Mouse (Mus musculus) lung, embryonic 14.5 days (tissue): ENCODE data around the gene Kcnk2. TPM values are rescaled to one million over a fixed set of nuclear protein-coding genes. Genes with fewer than 3 reads are reported as not detected.

Source experiments
- ATAC-seq: fragments of 200-750 bp; cut with Nextera tagmentation; 2 replicates; pipeline ENCODE4 v1.8.0; 2017; ENCODE audit warnings: mild to moderate bottlenecking, moderate TSS enrichment, moderate library complexity; ENCODE audit not compliant: insufficient read depth
- DNase-seq: peaks from one replicate; pipeline ENCODE4 v3.0.0-alpha.2; 2015
- H3K27ac ChIP-seq: fragments of 300-500 bp; sonication (generic); 2 replicates; pipeline ENCODE4 v1.5.1; 2014; ENCODE audit warnings: low read depth, mild to moderate bottlenecking, moderate library complexity
- H3K27me3 ChIP-seq: fragments of 300-500 bp; sonication (generic); 2 replicates; pipeline ENCODE4 v1.6.1; 2014; ENCODE audit warnings: low read length, control low read depth; ENCODE audit not compliant: insufficient read depth
- H3K36me3 ChIP-seq: fragments of 300-500 bp; sonication (generic); 2 replicates; pipeline ENCODE4 v1.6.1; 2014; ENCODE audit warnings: control low read depth; ENCODE audit not compliant: insufficient read depth
- H3K4me1 ChIP-seq: fragments of 300-500 bp; sonication (generic); 2 replicates; pipeline ENCODE4 v1.6.1; 2014; ENCODE audit warnings: antibody characterized with exemption, control low read depth; ENCODE audit not compliant: insufficient read depth
- H3K4me2 ChIP-seq: fragments of 300-500 bp; sonication (generic); 2 replicates; pipeline ENCODE4 v1.6.1; 2014; ENCODE audit warnings: mild to moderate bottlenecking
- H3K4me3 ChIP-seq: fragments of 300-500 bp; sonication (generic); 2 replicates; pipeline ENCODE4 v1.5.1; 2014; ENCODE audit warnings: low read depth, low read length
- H3K9ac ChIP-seq: fragments of 300-500 bp; sonication (generic); 2 replicates; pipeline ENCODE4 v1.6.1; 2014
- H3K9me3 ChIP-seq: fragments of 300-500 bp; sonication (generic); 2 replicates; pipeline ENCODE4 v1.6.1; 2016; ENCODE audit warnings: low read depth, low read length, control low read depth
- CTCF ChIP-seq: IDR thresholded peaks from 2 replicates; pipeline ENCODE4 v1.5.1; 2016; ENCODE audit warnings: antibody characterized with exemption, low read depth
- WGBS: fragments of 180-500 bp; shearing (Covaris S2); extraction: QIAGEN DNeasy Blood & Tissue Kit; methylation state at CpG from one replicate; pipeline ENCODE4 v1.1.7; 2014; 5-methylcytosine and 5-hydroxymethylcytosine counted together
- polyA plus RNA-seq: library from polyadenylated mRNA; unstranded; fragments of >200 nt; fragmentation: Nextera tagmentation; extraction: Ambion mirVana; gene quantifications from 2 replicates; pipeline ENCODE4 v1.2.1, GENCODE M21; 2014

Gene Kcnk2
- 8.3 and 8.9 TPM in 2 replicates for polyA plus RNA-seq

DNA sequence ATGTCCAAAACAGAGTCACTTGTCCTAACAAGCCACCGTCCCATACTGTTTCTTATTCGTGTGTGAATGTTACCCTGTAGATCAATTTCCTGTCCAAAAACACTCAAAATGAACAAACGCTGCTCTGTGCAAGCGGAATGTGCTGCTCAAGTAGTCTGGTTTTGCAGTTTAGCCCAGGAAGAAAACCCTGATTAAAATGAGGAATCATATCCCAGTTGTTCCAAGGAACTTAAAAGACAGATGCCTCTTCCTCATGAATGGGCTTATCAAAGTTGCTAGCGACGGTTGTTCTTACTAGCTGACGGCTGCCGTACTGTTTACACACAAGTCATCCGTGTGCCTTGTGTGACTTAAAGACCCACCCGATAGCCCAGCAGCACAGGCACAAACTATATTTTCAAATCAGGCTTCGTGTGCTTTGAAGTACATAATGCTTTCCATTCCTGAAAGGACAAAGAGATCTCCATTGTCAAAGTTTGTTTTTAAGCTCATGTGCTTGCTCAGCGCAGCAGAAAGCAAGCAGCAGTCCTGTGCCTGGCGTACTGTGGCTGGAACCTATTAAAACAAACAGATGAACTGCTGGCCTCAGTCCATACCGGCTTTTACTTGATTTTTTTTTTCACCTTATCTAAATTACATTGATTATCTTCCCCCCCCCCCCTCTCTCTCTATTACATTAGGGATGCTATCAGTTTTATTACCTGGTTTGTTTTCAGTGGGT, at the start of gene Kcnk2:
Gene Kcnk2 (minus strand): TSS at position 51 of the 721 bp plus-strand sequence.
- H3K36me3 ChIP-seq: no peaks in the 10 kb centered on the region
- H3K27me3 ChIP-seq: no peaks in the 10 kb centered on the region
- 6% methylated on average over 14 of the region's 14 CpGs for WGBS
- H3K4me1 ChIP-seq: 0 out of 2 replicates have a peak, but pooled peaks cover 10% of the 10 kb centered on the region
- no peak for TF ChIP-seq CTCF
- 0 out of 2 replicates have a peak within 1 kb of the TSS, but pooled peaks have one; percentile 9 for H3K27ac ChIP-seq
- DNase-seq: peak; percentile 60
- H3K4me3 ChIP-seq: peak within 1 kb of the TSS; percentile 8; the same call in 1 of the 2 replicates
- H3K4me2 ChIP-seq: peak within 1 kb of the TSS; percentile 53
- H3K9ac ChIP-seq: peak within 1 kb of the TSS; percentile 34; the same call in 1 of the 2 replicates
- no peaks in the 10 kb centered on the region for H3K9me3 ChIP-seq
- peak; percentile 64; the same call in 1 of the 2 replicates for ATAC-seq

DNA sequence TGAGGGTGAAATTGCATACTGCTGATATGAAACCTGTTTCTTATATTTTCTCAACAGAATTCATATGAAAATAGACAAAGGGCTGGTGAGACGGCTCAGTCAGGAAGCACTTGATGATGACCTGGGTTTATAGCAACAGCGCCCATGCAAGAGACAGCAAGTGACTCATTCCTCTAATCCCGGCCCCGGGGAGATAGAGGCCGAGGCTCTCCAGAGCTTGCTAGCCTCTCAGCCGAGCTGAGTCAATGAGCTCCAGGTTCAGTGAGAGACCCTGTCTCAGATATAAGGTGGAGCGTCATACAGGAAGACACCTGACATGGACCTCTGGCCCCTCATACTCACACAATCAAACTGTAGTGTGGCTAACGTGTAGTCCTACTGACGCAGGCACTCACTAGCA, 38.7 kb upstream of the Kcnk2 start:
- no peaks in the 10 kb centered on the region for H3K9me3 ChIP-seq
- H3K4me1 ChIP-seq: no peaks in the 10 kb centered on the region
- no peak overlapping the region for H3K4me3 ChIP-seq
- H3K4me2 ChIP-seq: no peak overlapping the region
- no peak for TF ChIP-seq CTCF
- H3K27ac ChIP-seq: no peak overlapping the region
- H3K9ac ChIP-seq: no peak overlapping the region
- 81% methylated on average over 9 of the region's 9 CpGs for WGBS
- no peaks in the 10 kb centered on the region for H3K27me3 ChIP-seq
- DNase-seq (no peak), ATAC-seq (no peak)
- H3K36me3 ChIP-seq: no peaks in the 10 kb centered on the region

DNA sequence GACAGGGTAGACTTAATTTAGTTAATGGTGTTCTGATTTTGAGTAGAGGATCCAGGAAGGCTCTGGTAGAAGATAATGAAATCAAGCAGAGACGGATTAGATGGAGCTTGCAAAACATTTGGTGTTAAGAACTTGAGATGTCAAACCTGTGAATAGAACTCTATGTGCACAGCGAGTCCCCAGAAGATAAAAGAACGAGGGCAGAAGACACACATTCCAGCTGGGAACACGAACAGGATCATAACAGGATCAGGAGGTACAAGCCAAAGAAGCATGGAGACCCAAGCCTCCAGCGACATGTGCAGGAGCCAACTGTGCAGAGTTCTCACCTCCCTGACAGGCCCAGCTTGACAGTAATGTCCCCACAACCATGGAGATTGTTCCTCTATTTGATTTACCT, 35.1 kb upstream of the Kcnk2 start:
- DNase-seq (no peak), ATAC-seq (no peak)
- 54% methylated on average over 5 of the region's 5 CpGs for WGBS
- H3K4me1 ChIP-seq: no peaks in the 10 kb centered on the region
- no peak overlapping the region for H3K9ac ChIP-seq
- no peak for TF ChIP-seq CTCF
- no peaks in the 10 kb centered on the region for H3K9me3 ChIP-seq
- H3K27ac ChIP-seq: no peak overlapping the region
- no peak overlapping the region for H3K4me3 ChIP-seq
- no peaks in the 10 kb centered on the region for H3K36me3 ChIP-seq
- no peaks in the 10 kb centered on the region for H3K27me3 ChIP-seq
- no peak overlapping the region for H3K4me2 ChIP-seq

DNA sequence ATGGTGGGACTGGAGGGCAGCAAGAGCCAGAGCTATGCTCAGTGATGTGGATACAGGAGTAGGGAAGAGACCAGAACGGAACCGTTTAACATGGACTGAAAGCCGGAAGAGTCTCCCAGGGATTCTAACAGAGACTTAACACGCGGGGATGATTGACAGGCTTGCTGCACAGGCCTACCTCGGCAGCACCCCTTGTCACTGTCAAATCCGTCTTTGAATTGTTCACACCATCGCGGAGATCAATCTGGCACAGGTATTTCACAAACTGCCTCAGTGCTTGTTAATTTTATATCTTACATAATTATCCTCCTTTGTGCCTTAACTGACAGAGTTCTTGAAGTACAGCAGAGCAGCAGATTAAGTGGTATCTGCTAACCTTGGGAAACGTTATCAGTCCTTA, 33.4 kb upstream of the Kcnk2 start:
- TF ChIP-seq CTCF: no peak

DNA sequence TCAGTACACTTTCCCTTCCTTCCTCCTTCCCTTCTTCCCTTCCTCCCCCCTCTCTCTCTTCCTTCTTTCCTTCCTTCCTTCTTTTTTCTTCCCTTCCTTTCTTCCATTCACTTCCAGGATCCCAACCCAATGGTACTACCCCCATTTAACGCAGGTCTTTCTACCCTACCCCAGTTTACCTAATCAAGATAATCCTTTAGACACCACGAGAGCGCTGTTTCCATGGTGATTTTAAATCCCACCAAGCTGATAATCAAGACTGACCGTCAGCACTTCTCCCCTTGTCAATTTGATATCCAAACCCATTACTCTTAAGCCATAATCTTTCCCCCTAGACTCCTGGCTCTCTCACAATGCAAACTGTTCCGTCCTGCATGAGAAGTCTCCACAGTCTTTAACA, 29.4 kb upstream of the Kcnk2 start:
- Histone ChIP-seq H3K27ac (no peak overlapping the region), H3K4me1 (no peaks in the 10 kb centered on the region; the same call in 1 of the 2 replicates), H3K4me2 (no peak overlapping the region), H3K4me3 (no peak overlapping the region), H3K9ac (no peak overlapping the region), H3K9me3 (no peaks in the 10 kb centered on the region), H3K36me3 (no peaks in the 10 kb centered on the region), H3K27me3 (no peaks in the 10 kb centered on the region)
- 39% methylated on average over 5 of the region's 5 CpGs for WGBS
- TF ChIP-seq CTCF: no peak
- DNase-seq (no peak), ATAC-seq (no peak)

More for the DNA sequence above, 33.4 kb upstream of the Kcnk2 start:
- Histone ChIP-seq H3K27ac (no peak overlapping the region), H3K9ac (no peak overlapping the region), H3K4me1 (no peaks in the 10 kb centered on the region), H3K36me3 (no peaks in the 10 kb centered on the region), H3K9me3 (no peaks in the 10 kb centered on the region), H3K4me3 (no peak overlapping the region), H3K4me2 (no peak overlapping the region), H3K27me3 (no peaks in the 10 kb centered on the region)
- no peak for ATAC-seq
- no peak for DNase-seq
- WGBS: 75% methylated on average over 10 of the region's 10 CpGs

DNA sequence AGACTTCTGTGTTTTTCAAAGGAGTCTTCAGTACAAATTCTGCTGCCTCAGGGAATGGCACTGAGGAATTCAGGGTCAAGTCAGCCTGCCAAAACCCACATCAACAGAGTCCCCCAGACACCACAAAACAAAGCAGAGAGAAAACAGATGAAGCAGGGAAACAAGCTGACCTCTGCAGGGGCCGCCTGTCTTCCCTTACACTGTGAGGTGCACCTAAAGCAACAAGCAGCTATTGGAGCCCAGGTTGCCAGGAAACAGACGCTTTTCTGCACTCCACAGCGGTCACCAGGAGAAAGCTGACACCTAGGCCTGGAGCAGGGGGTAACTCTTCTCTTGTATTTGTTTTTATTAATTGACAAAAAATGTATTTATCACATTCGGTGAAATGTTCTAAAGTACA, 28.5 kb upstream of the Kcnk2 start:
- Histone ChIP-seq H3K9ac (no peak overlapping the region), H3K9me3 (no peaks in the 10 kb centered on the region), H3K4me1 (no peaks in the 10 kb centered on the region; the same call in 1 of the 2 replicates), H3K27me3 (no peaks in the 10 kb centered on the region), H3K36me3 (no peaks in the 10 kb centered on the region), H3K27ac (no peak overlapping the region), H3K4me2 (no peak overlapping the region), H3K4me3 (no peak overlapping the region)
- DNase-seq: peak; percentile 21
- TF ChIP-seq CTCF: no peak
- ATAC-seq: peak; percentile 56; the same call in 1 of the 2 replicates
- 18% methylated on average over 4 of the region's 4 CpGs for WGBS

DNA sequence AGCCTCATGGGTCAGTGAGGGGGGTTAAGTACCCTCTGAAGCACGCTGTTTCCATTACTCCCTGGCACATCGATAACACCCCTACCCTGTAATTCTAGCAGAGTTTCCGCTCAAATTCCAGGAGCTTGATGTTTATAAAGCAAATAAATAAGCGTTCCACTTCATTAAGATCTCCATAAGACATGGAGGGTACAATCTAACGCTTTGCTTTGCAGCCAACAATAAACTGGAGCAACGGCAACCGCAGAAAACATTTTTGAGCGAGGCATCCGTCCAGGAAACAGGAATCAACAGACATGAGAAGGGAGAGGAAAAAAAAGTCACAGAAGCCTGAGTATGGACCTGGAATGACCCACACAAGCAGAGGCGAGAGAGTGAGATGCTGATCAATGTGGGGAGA, 27.5 kb upstream of the Kcnk2 start:
- no peaks in the 10 kb centered on the region for H3K9me3 ChIP-seq
- WGBS: 41% methylated on average over 10 of the region's 10 CpGs
- H3K9ac ChIP-seq: no peak overlapping the region
- H3K27me3 ChIP-seq: no peaks in the 10 kb centered on the region
- H3K4me2 ChIP-seq: no peak overlapping the region
- peak; percentile 61 for DNase-seq
- H3K4me3 ChIP-seq: no peak overlapping the region
- no peaks in the 10 kb centered on the region; the same call in 1 of the 2 replicates for H3K4me1 ChIP-seq
- H3K36me3 ChIP-seq: no peaks in the 10 kb centered on the region
- peak overlapping the region; percentile 18; the same call in 1 of the 2 replicates for H3K27ac ChIP-seq
- 0 out of 2 replicates have a peak, but pooled peaks have one; percentile 31 for ATAC-seq
- no peak for TF ChIP-seq CTCF
